Mouse (Mus musculus): ENCODE measurements around the gene Fndc3a. TPM values are rescaled to one million over a fixed set of nuclear protein-coding genes. Genes with fewer than 3 reads are reported as not detected.

The Fndc3a gene
- polyA plus RNA-seq, 1 experiment from 2014 or later = 47.6 TPM

- 90% methylated on average over 3 of the region's 3 CpGs for WGBS
- H3K9me3 ChIP-seq (ENCODE audit: low read length) = no peaks in the 10 kb centered on the region
- peaks cover 15% of the 10 kb centered on the region for H3K4me1 ChIP-seq (ENCODE audit: insufficient read depth, low read length)
- no peak overlapping the region for H3K4me3 ChIP-seq (ENCODE audit: low read length)
- no peaks in the 10 kb centered on the region for H3K36me3 ChIP-seq (ENCODE audit: insufficient read depth, low read length)
- no peak overlapping the region for H3K4me2 ChIP-seq (replicated peaks; ENCODE audit: low read depth, low read length)
- no peak overlapping the region for H3K9ac ChIP-seq (replicated peaks; ENCODE audit: low read length)
- no peak overlapping the region for H3K27ac ChIP-seq (ENCODE audit: low read length)
- ATAC-seq (ENCODE audit: low FRiP score, low TSS enrichment) = no peak
- H3K27me3 ChIP-seq (ENCODE audit: insufficient read depth, low read length) = no peaks in the 10 kb centered on the region
These were observed 105.7 kb downstream of the Fndc3a start for GRCm38 (mm10) chr14:72604077-72604476.

- no peaks in the 10 kb centered on the region for H3K27me3 ChIP-seq (ENCODE audit: insufficient read depth, low read length)
- H3K9ac ChIP-seq (replicated peaks; ENCODE audit: low read length) = peak overlapping the region; percentile 74
- peaks cover 15% of the 10 kb centered on the region for H3K4me1 ChIP-seq (ENCODE audit: insufficient read depth, low read length)
- under 1% methylated on average over 8 of the region's 8 CpGs for WGBS
- ATAC-seq (ENCODE audit: low FRiP score, low TSS enrichment) = no peak
- H3K9me3 ChIP-seq (ENCODE audit: low read length) = no peaks in the 10 kb centered on the region
- peak overlapping the region; percentile 75 for H3K4me2 ChIP-seq (replicated peaks; ENCODE audit: low read depth, low read length)
- H3K27ac ChIP-seq (ENCODE audit: low read length) = peak overlapping the region; percentile 89
- H3K4me3 ChIP-seq (ENCODE audit: low read length) = peak overlapping the region; percentile 65
- no peaks in the 10 kb centered on the region for H3K36me3 ChIP-seq (ENCODE audit: insufficient read depth, low read length)
These were observed 106.6 kb downstream of the Fndc3a start for GRCm38 (mm10) chr14:72603194-72603521.

GRCm38 (mm10) chr14:72602521-72603193 is 107.1 kb downstream of the Fndc3a start:
- peak; percentile 90; the same call in 1 of the 2 replicates for ATAC-seq (ENCODE audit: low FRiP score, low TSS enrichment)
- Histone ChIP-seq H3K4me1 (ENCODE audit: insufficient read depth, low read length) (peaks cover 15% of the 10 kb centered on the region), H3K4me2 (replicated peaks; ENCODE audit: low read depth, low read length) (peak overlapping the region; percentile 75), H3K9me3 (ENCODE audit: low read length) (no peaks in the 10 kb centered on the region), H3K9ac (replicated peaks; ENCODE audit: low read length) (peak overlapping the region; percentile 74), H3K36me3 (ENCODE audit: insufficient read depth, low read length) (no peaks in the 10 kb centered on the region; the same call in 1 of the 2 replicates), H3K27ac (ENCODE audit: low read length) (peak overlapping the region; percentile 89), H3K27me3 (ENCODE audit: insufficient read depth, low read length) (no peaks in the 10 kb centered on the region), H3K4me3 (ENCODE audit: low read length) (peak overlapping the region; percentile 65)
- 1% methylated on average over 20 of the region's 20 CpGs for WGBS

GRCm38 (mm10) chr14:72601381-72602305 is 108.2 kb downstream of the Fndc3a start:
- peak; percentile 74 for ATAC-seq (ENCODE audit: low FRiP score, low TSS enrichment)
- H3K27ac ChIP-seq (ENCODE audit: low read length) = 0 out of 2 replicates have a peak overlapping the region, but pooled peaks have one; percentile 24

GRCm38 (mm10) chr14:72600375-72600774 is 109.4 kb downstream of the Fndc3a start:
- Histone ChIP-seq H3K4me1 (ENCODE audit: insufficient read depth, low read length) (peaks cover 15% of the 10 kb centered on the region), H3K4me2 (replicated peaks; ENCODE audit: low read depth, low read length) (no peak overlapping the region), H3K36me3 (ENCODE audit: insufficient read depth, low read length) (no peaks in the 10 kb centered on the region; the same call in 1 of the 2 replicates), H3K4me3 (ENCODE audit: low read length) (no peak overlapping the region), H3K27ac (ENCODE audit: low read length) (no peak overlapping the region), H3K27me3 (ENCODE audit: insufficient read depth, low read length) (no peaks in the 10 kb centered on the region), H3K9me3 (ENCODE audit: low read length) (no peaks in the 10 kb centered on the region), H3K9ac (replicated peaks; ENCODE audit: low read length) (no peak overlapping the region)
- ATAC-seq (ENCODE audit: low FRiP score, low TSS enrichment) = no peak
- 68% methylated on average over 6 of the region's 6 CpGs for WGBS

More at GRCm38 (mm10) chr14:72601381-72602305, 108.2 kb downstream of the Fndc3a start:
- Histone ChIP-seq H3K4me3 (ENCODE audit: low read length) (peak overlapping the region; percentile 65), H3K36me3 (ENCODE audit: insufficient read depth, low read length) (no peaks in the 10 kb centered on the region; the same call in 1 of the 2 replicates), H3K4me2 (replicated peaks; ENCODE audit: low read depth, low read length) (peak overlapping the region; percentile 75), H3K9me3 (ENCODE audit: low read length) (no peaks in the 10 kb centered on the region), H3K9ac (replicated peaks; ENCODE audit: low read length) (peak overlapping the region; percentile 59), H3K27me3 (ENCODE audit: insufficient read depth, low read length) (no peaks in the 10 kb centered on the region), H3K4me1 (ENCODE audit: insufficient read depth, low read length) (peaks cover 15% of the 10 kb centered on the region)
- 31% methylated on average over 5 of the region's 5 CpGs for WGBS

GRCm38 (mm10) chr14:72598976-72599740 is 110.6 kb downstream of the Fndc3a start:
- ATAC-seq (ENCODE audit: low FRiP score, low TSS enrichment) = no peak
- no peak overlapping the region for H3K27ac ChIP-seq (ENCODE audit: low read length)
- no peaks in the 10 kb centered on the region for H3K27me3 ChIP-seq (ENCODE audit: insufficient read depth, low read length)
- H3K9ac ChIP-seq (replicated peaks; ENCODE audit: low read length) = no peak overlapping the region
- peaks cover 15% of the 10 kb centered on the region for H3K4me1 ChIP-seq (ENCODE audit: insufficient read depth, low read length)
- no peak overlapping the region for H3K4me2 ChIP-seq (replicated peaks; ENCODE audit: low read depth, low read length)
- no peaks in the 10 kb centered on the region for H3K9me3 ChIP-seq (ENCODE audit: low read length)
- no peaks in the 10 kb centered on the region; the same call in 1 of the 2 replicates for H3K36me3 ChIP-seq (ENCODE audit: insufficient read depth, low read length)
- WGBS = 93% methylated on average over 7 of the region's 7 CpGs
- H3K4me3 ChIP-seq (ENCODE audit: low read length) = no peak overlapping the region

- Histone ChIP-seq H3K4me3 (ENCODE audit: low read length) (no peak overlapping the region), H3K27me3 (ENCODE audit: insufficient read depth, low read length) (no peaks in the 10 kb centered on the region), H3K4me2 (replicated peaks; ENCODE audit: low read depth, low read length) (no peak overlapping the region), H3K9ac (replicated peaks; ENCODE audit: low read length) (no peak overlapping the region), H3K36me3 (ENCODE audit: insufficient read depth, low read length) (peaks cover 11% of the 10 kb centered on the region; the same call in 1 of the 2 replicates), H3K9me3 (ENCODE audit: low read length) (no peaks in the 10 kb centered on the region), H3K4me1 (ENCODE audit: insufficient read depth, low read length) (no peaks in the 10 kb centered on the region), H3K27ac (ENCODE audit: low read length) (no peak overlapping the region)
- WGBS = 95% methylated on average over 7 of the region's 7 CpGs
- 0 out of 2 replicates have a peak, but pooled peaks have one; percentile 39 for ATAC-seq (ENCODE audit: low FRiP score, low TSS enrichment)
These were observed 115.6 kb downstream of the Fndc3a start for GRCm38 (mm10) chr14:72594191-72594590.

GRCm38 (mm10) chr14:72589415-72589814 is 120.4 kb downstream of the Fndc3a start:
- Histone ChIP-seq H3K4me3 (ENCODE audit: low read length) (no peak overlapping the region), H3K4me1 (ENCODE audit: insufficient read depth, low read length) (no peaks in the 10 kb centered on the region), H3K36me3 (ENCODE audit: insufficient read depth, low read length) (peaks cover 26% of the 10 kb centered on the region; the same call in 1 of the 2 replicates), H3K4me2 (replicated peaks; ENCODE audit: low read depth, low read length) (no peak overlapping the region), H3K27me3 (ENCODE audit: insufficient read depth, low read length) (no peaks in the 10 kb centered on the region), H3K9me3 (ENCODE audit: low read length) (no peaks in the 10 kb centered on the region), H3K27ac (ENCODE audit: low read length) (no peak overlapping the region), H3K9ac (replicated peaks; ENCODE audit: low read length) (no peak overlapping the region)
- 93% methylated on average over 4 of the region's 4 CpGs for WGBS
- no peak for ATAC-seq (ENCODE audit: low FRiP score, low TSS enrichment)

GRCm38 (mm10) chr14:72582979-72583378 is 126.8 kb downstream of the Fndc3a start:
- Histone ChIP-seq H3K4me2 (replicated peaks; ENCODE audit: low read depth, low read length) (no peak overlapping the region), H3K27ac (ENCODE audit: low read length) (no peak overlapping the region), H3K9ac (replicated peaks; ENCODE audit: low read length) (no peak overlapping the region), H3K4me3 (ENCODE audit: low read length) (no peak overlapping the region), H3K4me1 (ENCODE audit: insufficient read depth, low read length) (no peaks in the 10 kb centered on the region), H3K36me3 (ENCODE audit: insufficient read depth, low read length) (peaks cover 21% of the 10 kb centered on the region), H3K9me3 (ENCODE audit: low read length) (no peaks in the 10 kb centered on the region), H3K27me3 (ENCODE audit: insufficient read depth, low read length) (no peaks in the 10 kb centered on the region)
- 81% methylated on average over 6 of the region's 6 CpGs for WGBS
- ATAC-seq (ENCODE audit: low FRiP score, low TSS enrichment) = no peak
